7 mouse cellular contexts compared by ENCODE assay signal in the genomic region with DNA sequence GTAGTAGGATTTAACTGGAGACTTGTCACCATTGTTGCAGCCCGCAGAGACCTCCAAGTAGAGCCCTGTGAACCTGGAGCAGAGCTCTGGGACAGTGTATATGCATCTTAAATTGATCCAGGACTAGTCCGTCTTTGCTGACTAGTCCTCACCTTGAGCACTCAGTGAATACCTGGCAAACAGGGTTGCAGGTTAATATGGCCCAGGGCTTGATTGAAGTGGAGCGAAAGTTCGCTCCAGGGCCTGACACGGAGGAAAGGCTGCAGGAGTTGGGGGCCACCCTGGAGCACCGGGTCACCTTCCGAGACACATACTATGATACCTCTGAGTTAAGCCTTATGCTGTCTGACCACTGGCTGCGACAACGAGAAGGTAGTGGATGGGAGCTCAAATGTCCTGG. TPM values are rescaled to one million over a fixed set of nuclear protein-coding genes. Genes with fewer than 3 reads are reported as not detected.
DNase-seq lines count a peak whose midpoint lies in the region; ATAC-seq and TF ChIP-seq lines count a peak whose summit lies in the region.

No protein-coding gene starts in this region.

- H3K27me3 ChIP-seq in lung, postnatal 0 days (replicated peaks; ENCODE audit: insufficient read depth, low read length), result no peaks in the 10 kb centered on the region
- H3K27me3 ChIP-seq in forebrain, embryonic 12.5 days, result 0 out of 2 replicates have a peak, but pooled peaks cover 3% of the 10 kb centered on the region
- H3K27me3 ChIP-seq in limb, embryonic 13.5 days, result no peaks in the 10 kb centered on the region; the same call in 1 of the 2 replicates
- no peaks in the 10 kb centered on the region for H3K27me3 ChIP-seq in stomach, embryonic 15.5 days (replicated peaks)

- H3K4me2 ChIP-seq in lung, postnatal 0 days (replicated peaks; ENCODE audit: low read depth, low read length), result peak overlapping the region; percentile 74
- H3K4me2 ChIP-seq in forebrain, embryonic 12.5 days, result peak overlapping the region; percentile 72
- peak overlapping the region; percentile 73 for H3K4me2 ChIP-seq in limb, embryonic 13.5 days (replicated peaks)
- peak overlapping the region; percentile 72 for H3K4me2 ChIP-seq in stomach, embryonic 15.5 days

- peaks cover 4% of the 10 kb centered on the region; the same call in 1 of the 2 replicates for H3K36me3 ChIP-seq in lung, postnatal 0 days (ENCODE audit: insufficient read depth, low read length)
- H3K36me3 ChIP-seq in forebrain, embryonic 12.5 days (replicated peaks), result 0 out of 2 replicates have a peak, but pooled peaks cover 16% of the 10 kb centered on the region
- peaks cover 34% of the 10 kb centered on the region for H3K36me3 ChIP-seq in limb, embryonic 13.5 days
- H3K36me3 ChIP-seq in stomach, embryonic 15.5 days, result no peaks in the 10 kb centered on the region

- no peak for ATAC-seq in lung, postnatal 0 days
- no peak for ATAC-seq in forebrain, embryonic 12.5 days (ENCODE audit: low FRiP score)
- no peak for ATAC-seq in limb, embryonic 13.5 days (ENCODE audit: low FRiP score, low read depth)
- no peak for ATAC-seq in stomach, embryonic 15.5 days (ENCODE audit: insufficient read depth, low FRiP score, low read depth)

- 45% methylated on average over 9 of the region's 9 CpGs for WGBS in lung, postnatal 0 days
- WGBS in forebrain, embryonic 12.5 days, result 57% methylated on average over 9 of the region's 9 CpGs
- WGBS in limb, embryonic 13.5 days, result 50% methylated on average over 9 of the region's 9 CpGs
- 51% methylated on average over 9 of the region's 9 CpGs for WGBS in stomach, embryonic 15.5 days

- H3K9me3 ChIP-seq in lung, postnatal 0 days (ENCODE audit: low read length), result no peaks in the 10 kb centered on the region
- H3K9me3 ChIP-seq in forebrain, embryonic 12.5 days, result no peaks in the 10 kb centered on the region
- no peaks in the 10 kb centered on the region for H3K9me3 ChIP-seq in limb, embryonic 13.5 days
- no peaks in the 10 kb centered on the region for H3K9me3 ChIP-seq in stomach, embryonic 15.5 days

- peak overlapping the region; percentile 58 for H3K4me3 ChIP-seq in lung, postnatal 0 days (ENCODE audit: low read depth, low read length)
- H3K4me3 ChIP-seq in forebrain, embryonic 12.5 days (replicated peaks), result peak overlapping the region; percentile 47
- H3K4me3 ChIP-seq in limb, embryonic 13.5 days, result peak overlapping the region; percentile 68
- peak overlapping the region; percentile 75 for H3K4me3 ChIP-seq in stomach, embryonic 15.5 days (replicated peaks)

- peak overlapping the region; percentile 68 for H3K9ac ChIP-seq in lung, postnatal 0 days (replicated peaks; ENCODE audit: low read depth)
- peak overlapping the region; percentile 63 for H3K9ac ChIP-seq in forebrain, embryonic 12.5 days
- peak overlapping the region; percentile 79 for H3K9ac ChIP-seq in limb, embryonic 13.5 days
- peak overlapping the region; percentile 59 for H3K9ac ChIP-seq in stomach, embryonic 15.5 days

- H3K27ac ChIP-seq in lung, postnatal 0 days (ENCODE audit: low read length), result peak overlapping the region; percentile 17; the same call in 1 of the 2 replicates
- H3K27ac ChIP-seq in forebrain, embryonic 12.5 days, result peak overlapping the region; percentile 67
- H3K27ac ChIP-seq in limb, embryonic 13.5 days, result peak overlapping the region; percentile 73; the same call in 1 of the 2 replicates
- H3K27ac ChIP-seq in stomach, embryonic 15.5 days, result peak overlapping the region; percentile 76

- no peak for DNase-seq in lung, postnatal 0 days (ENCODE audit: low spot score)
- no peak for DNase-seq in lung, postnatal 36 days
- no peak for DNase-seq in retina, embryonic 14.5 days (ENCODE audit: low spot score)
- DNase-seq in adrenal gland, adult 18-20 months (ENCODE audit: low spot score in 2 of 2), result no peak

- peaks cover 8% of the 10 kb centered on the region; the same call in 1 of the 2 replicates for H3K4me1 ChIP-seq in lung, postnatal 0 days (ENCODE audit: insufficient read depth, low read depth, low read length)
- H3K4me1 ChIP-seq in forebrain, embryonic 12.5 days, result peaks cover 49% of the 10 kb centered on the region
- peaks cover 29% of the 10 kb centered on the region for H3K4me1 ChIP-seq in limb, embryonic 13.5 days
- peaks cover 30% of the 10 kb centered on the region for H3K4me1 ChIP-seq in stomach, embryonic 15.5 days

- TF ChIP-seq EP300 in lung, postnatal 0 days (IDR thresholded peaks at IDR 0.05), result no peak

- no peak for TF ChIP-seq CTCF in lung, postnatal 0 days (IDR thresholded peaks at IDR 0.05)

RNA-seq across cellular contexts. Expression of gene Thtpa, which starts 0.7 kb away (rescaled TPM):
- 13.6 and 14.1 TPM in 2 replicates for polyA plus RNA-seq in lung, postnatal 0 days (2015; fragmentation: Nextera tagmentation; extraction: Ambion mirVana)
- polyA plus RNA-seq in forebrain, embryonic 12.5 days (2016; fragmentation: Nextera tagmentation; extraction: Ambion mirVana), result 32.0 and 33.0 TPM in 2 replicates
- 22.9 and 24.5 TPM in 2 replicates for polyA plus RNA-seq in limb, embryonic 13.5 days (2015; fragmentation: Nextera tagmentation; extraction: Ambion mirVana)
- 19.4 and 21.6 TPM in 2 replicates for polyA plus RNA-seq in stomach, embryonic 15.5 days (2015; fragmentation: Nextera tagmentation; extraction: Ambion mirVana)
- total RNA-seq in adrenal gland, adult 18-20 months (2021), result 10 to 100 TPM; 10.9 to 12.0 TPM

RNA-seq across cellular contexts. Expression of gene Zfhx2, which starts 3.1 kb away (rescaled TPM):
- polyA plus RNA-seq in lung, postnatal 0 days (2015; fragmentation: Nextera tagmentation; extraction: Ambion mirVana), result 1.0 and 1.7 TPM in 2 replicates
- polyA plus RNA-seq in forebrain, embryonic 12.5 days (2016; fragmentation: Nextera tagmentation; extraction: Ambion mirVana), result 26.3 and 28.1 TPM in 2 replicates
- 5.6 and 6.2 TPM in 2 replicates for polyA plus RNA-seq in limb, embryonic 13.5 days (2015; fragmentation: Nextera tagmentation; extraction: Ambion mirVana)
- 4.4 and 5.1 TPM in 2 replicates for polyA plus RNA-seq in stomach, embryonic 15.5 days (2015; fragmentation: Nextera tagmentation; extraction: Ambion mirVana)
- total RNA-seq in adrenal gland, adult 18-20 months (2021), result 1 to 10 TPM; 6.1 to 7.4 TPM

RNA-seq across cellular contexts. Expression of gene Ap1g2, which starts 11.1 kb away (rescaled TPM):
- polyA plus RNA-seq in lung, postnatal 0 days (2015; fragmentation: Nextera tagmentation; extraction: Ambion mirVana), result 11.5 and 13.3 TPM in 2 replicates
- 10.2 and 11.4 TPM in 2 replicates for polyA plus RNA-seq in forebrain, embryonic 12.5 days (2016; fragmentation: Nextera tagmentation; extraction: Ambion mirVana)
- polyA plus RNA-seq in limb, embryonic 13.5 days (2015; fragmentation: Nextera tagmentation; extraction: Ambion mirVana), result 13.1 and 13.7 TPM in 2 replicates
- polyA plus RNA-seq in stomach, embryonic 15.5 days (2015; fragmentation: Nextera tagmentation; extraction: Ambion mirVana), result 38.5 and 42.5 TPM in 2 replicates
- total RNA-seq in adrenal gland, adult 18-20 months (2021), result 10 to 100 TPM; 25.8 to 29.4 TPM

RNA-seq across cellular contexts. Expression of gene Jph4, which starts 21.5 kb away (rescaled TPM):
- polyA plus RNA-seq in lung, postnatal 0 days (2015; fragmentation: Nextera tagmentation; extraction: Ambion mirVana), result 0.08 and 0.17 TPM in 2 replicates
- polyA plus RNA-seq in forebrain, embryonic 12.5 days (2016; fragmentation: Nextera tagmentation; extraction: Ambion mirVana), result 9.0 and 9.4 TPM in 2 replicates
- polyA plus RNA-seq in limb, embryonic 13.5 days (2015; fragmentation: Nextera tagmentation; extraction: Ambion mirVana), result 1.9 and 2.2 TPM in 2 replicates
- 1.6 and 2.1 TPM in 2 replicates for polyA plus RNA-seq in stomach, embryonic 15.5 days (2015; fragmentation: Nextera tagmentation; extraction: Ambion mirVana)
- total RNA-seq in adrenal gland, adult 18-20 months (2021), result 1 to 10 TPM; 3.0 TPM

Comparison
In these comparisons a context has a peak if more than half of its experiments do, and no peak if none do; other contexts are left out.
1. H3K27ac ChIP-seq: peak in every context shown above with its lines; median percentile 76 in stomach, embryonic 15.5 days; 73 in limb, embryonic 13.5 days; 67 in forebrain, embryonic 12.5 days; 17 in lung, postnatal 0 days.